Mouse (Mus musculus) testis, adult 2 months (tissue): ENCODE measurements around the gene Spata2. TPM values are rescaled to one million over a fixed set of nuclear protein-coding genes. Genes with fewer than 3 reads are reported as not detected.
A peak's percentile ranks its signal among the peaks of the same experiment; 100 is the strongest.

ENCODE experiments used
- H3K27ac ChIP-seq: fragments of 200-500 bp; 2 replicates; pipeline ENCODE4 v1.5.1; 2012; ENCODE audit warnings: low read depth, low read length; ENCODE audit not compliant: control insufficient read depth, insufficient read depth
- H3K27me3 ChIP-seq: fragments of 200-500 bp; 2 replicates; pipeline ENCODE4 v1.6.1; 2012; ENCODE audit warnings: mild to moderate bottlenecking, low read length, moderate library complexity; ENCODE audit not compliant: control insufficient read depth, insufficient read depth
- H3K36me3 ChIP-seq: fragments of 200-500 bp; 2 replicates; pipeline ENCODE4 v1.6.1; 2012; ENCODE audit warnings: mild to moderate bottlenecking, low read length; ENCODE audit not compliant: control insufficient read depth, insufficient read depth
- H3K4me1 ChIP-seq: fragments of 200-500 bp; 2 replicates; pipeline ENCODE4 v1.6.1; 2012; ENCODE audit warnings: low read length; ENCODE audit not compliant: control insufficient read depth, insufficient read depth
- H3K4me3 ChIP-seq: fragments of 200-500 bp; 2 replicates; pipeline ENCODE4 v1.5.1; 2012; ENCODE audit warnings: low read depth, mild to moderate bottlenecking, low read length, moderate library complexity, mixed read lengths; ENCODE audit not compliant: control insufficient read depth
- CTCF ChIP-seq: fragments of 200-500 bp; IDR thresholded peaks from 2 replicates; pipeline ENCODE4 v1.5.1; 2012; ENCODE audit warnings: low read depth, mild to moderate bottlenecking, inconsistent platforms, low read length, moderate library complexity; ENCODE audit not compliant: control insufficient read depth, insufficient read depth, insufficient replicate concordance
- POLR2A ChIP-seq: fragments of 200-500 bp; IDR thresholded peaks from 2 replicates; pipeline ENCODE4 v1.6.1; 2012; ENCODE audit warnings: low read depth, mild to moderate bottlenecking, inconsistent platforms, low read length, moderate library complexity; ENCODE audit not compliant: control insufficient read depth
- polyA plus RNA-seq: library from polyadenylated mRNA; depleted of rRNA; stranded (reverse); fragments of >200 nt; gene quantifications from 2 replicates; pipeline ENCODE4 v1.2.3, GENCODE M21; 2012

Spata2 gene
- polyA plus RNA-seq, 1 experiment = 14.9 TPM

DNA sequence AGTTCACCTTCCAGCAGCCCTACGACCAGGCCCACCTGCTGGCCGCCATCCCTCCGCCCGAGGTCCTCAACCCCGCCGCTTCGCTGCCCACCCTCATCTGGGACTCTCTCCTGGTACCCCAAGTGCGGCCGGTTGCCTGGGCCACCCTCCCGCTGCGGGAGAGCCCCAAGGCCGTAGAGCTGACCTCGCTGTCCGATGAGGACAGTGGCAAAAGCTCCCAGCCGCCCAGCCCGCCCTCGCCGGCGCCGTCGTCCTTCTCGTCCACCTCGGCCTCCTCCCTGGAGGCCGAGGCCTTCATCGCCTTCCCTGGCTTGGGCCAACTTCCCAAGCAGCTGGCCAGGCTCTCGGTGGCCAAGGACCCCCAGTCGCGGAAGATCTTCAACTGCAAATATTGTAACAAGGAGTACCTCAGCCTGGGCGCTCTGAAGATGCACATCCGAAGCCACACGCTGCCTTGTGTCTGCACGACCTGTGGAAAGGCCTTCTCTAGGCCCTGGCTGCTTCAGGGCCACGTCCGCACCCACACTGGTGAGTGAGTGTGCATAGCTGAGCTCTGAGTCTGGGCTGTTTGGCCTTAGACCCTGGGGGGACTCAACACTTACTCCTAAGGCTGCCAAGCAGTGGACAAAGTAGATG is 46.1 kb upstream of the Spata2 start:
- no peaks in the 10 kb centered on the region for H3K27me3 ChIP-seq
- TF ChIP-seq CTCF (no peak), POLR2A (no peak)
- no peaks in the 10 kb centered on the region; the same call in none of the 2 replicates for H3K36me3 ChIP-seq
- peaks cover 27% of the 10 kb centered on the region for H3K4me1 ChIP-seq
- H3K4me3 ChIP-seq = peak overlapping the region; percentile 82
- H3K27ac ChIP-seq = peak overlapping the region; percentile 7; the same call in 1 of the 2 replicates

DNA sequence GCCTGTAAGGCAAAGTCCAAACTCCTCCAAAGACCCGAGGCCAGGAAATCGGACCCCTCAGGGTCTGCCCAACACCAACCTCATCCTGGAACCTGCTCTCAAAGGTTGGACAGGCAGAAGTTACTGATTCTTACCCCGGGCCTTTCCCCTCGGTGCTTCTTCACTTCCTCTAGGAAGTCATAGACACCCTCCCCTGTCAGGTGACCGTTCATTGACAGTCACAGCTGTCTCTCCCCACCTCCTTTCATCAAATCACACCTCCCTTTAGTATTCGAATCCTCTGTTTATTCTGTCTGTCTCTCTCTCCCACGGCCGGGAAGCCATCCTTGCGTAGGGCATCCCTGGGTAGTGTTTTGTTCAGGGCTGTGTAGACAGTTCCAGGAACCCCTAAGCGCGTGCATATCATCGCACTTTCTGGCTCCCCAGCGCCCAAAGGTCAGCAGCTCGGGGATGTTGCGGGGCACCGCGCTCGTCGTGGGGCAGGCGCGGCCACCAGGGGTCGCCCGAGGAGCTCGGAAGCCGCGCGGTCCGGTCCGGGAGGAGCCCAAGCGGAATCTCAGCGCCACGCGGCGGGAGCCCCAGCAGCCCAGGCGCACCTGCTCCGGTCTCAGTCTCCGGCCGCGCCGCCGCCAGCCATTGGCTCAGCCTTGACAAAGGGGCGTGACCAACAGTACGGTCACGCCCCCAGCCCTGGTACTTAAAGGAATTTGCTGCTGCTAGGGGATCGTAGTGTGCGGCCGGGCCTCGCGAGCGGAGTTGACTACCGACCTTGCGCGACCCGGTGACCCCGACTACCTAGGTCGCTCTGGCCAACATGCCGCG is 45.0 kb upstream of the Spata2 start, which contains the start of gene Snai1:
Snai1 (plus strand) TSS at position 720 of the 822 bp plus-strand sequence.
- H3K27me3 ChIP-seq = no peaks in the 10 kb centered on the region
- H3K4me3 ChIP-seq = peak within 1 kb of the TSS; percentile 82
- TF ChIP-seq POLR2A (peak; percentile 88), CTCF (peak; percentile 69)
- peak within 1 kb of the TSS; percentile 7; the same call in 1 of the 2 replicates for H3K27ac ChIP-seq
- H3K4me1 ChIP-seq = peaks cover 27% of the 10 kb centered on the region
- H3K36me3 ChIP-seq = no peaks in the 10 kb centered on the region; the same call in none of the 2 replicates

DNA sequence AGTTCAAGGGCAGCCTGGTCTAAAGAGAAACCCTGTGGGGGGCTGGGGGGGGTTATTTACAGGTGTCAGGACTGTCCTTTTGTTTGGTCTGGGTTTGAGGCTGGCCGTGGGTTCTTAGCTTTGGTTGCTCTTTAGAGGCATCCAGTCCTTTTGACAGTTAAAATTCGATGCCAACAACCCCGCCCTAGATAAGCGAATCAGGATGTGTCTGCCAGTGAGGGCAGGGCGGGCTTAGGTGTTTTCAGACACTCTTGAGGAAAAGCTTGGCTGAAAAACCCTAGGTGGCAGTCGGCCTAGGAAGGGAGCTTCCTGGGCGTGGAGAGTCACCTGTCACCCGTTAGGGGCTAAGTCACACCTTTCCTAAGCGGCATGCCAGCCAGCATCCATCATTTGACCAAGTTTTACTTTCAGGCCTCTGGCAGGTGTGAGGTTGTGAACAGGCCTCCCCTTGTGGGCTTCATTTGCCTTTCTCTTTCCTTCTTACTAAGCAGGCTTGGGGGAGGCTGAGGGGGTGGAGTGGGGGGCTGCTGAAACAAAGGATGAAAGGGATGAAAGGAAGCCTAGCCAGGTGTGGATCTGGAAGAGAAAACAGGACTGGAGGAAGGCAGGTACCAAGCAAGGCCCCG is 43.7 kb upstream of the Spata2 start:
- no peak for TF ChIP-seq POLR2A
- no peak for TF ChIP-seq CTCF
- Histone ChIP-seq H3K27me3 (no peaks in the 10 kb centered on the region), H3K4me1 (peaks cover 26% of the 10 kb centered on the region), H3K27ac (no peak overlapping the region), H3K36me3 (no peaks in the 10 kb centered on the region; the same call in none of the 2 replicates), H3K4me3 (no peak overlapping the region)

GRCm38 (mm10) chr2:167533880-167534279 is 41.2 kb upstream of the Spata2 start:
- Histone ChIP-seq H3K4me1 (peaks cover 15% of the 10 kb centered on the region), H3K27me3 (no peaks in the 10 kb centered on the region), H3K4me3 (no peak overlapping the region), H3K27ac (no peak overlapping the region), H3K36me3 (no peaks in the 10 kb centered on the region)
- TF ChIP-seq POLR2A = no peak
- TF ChIP-seq CTCF = no peak

DNA sequence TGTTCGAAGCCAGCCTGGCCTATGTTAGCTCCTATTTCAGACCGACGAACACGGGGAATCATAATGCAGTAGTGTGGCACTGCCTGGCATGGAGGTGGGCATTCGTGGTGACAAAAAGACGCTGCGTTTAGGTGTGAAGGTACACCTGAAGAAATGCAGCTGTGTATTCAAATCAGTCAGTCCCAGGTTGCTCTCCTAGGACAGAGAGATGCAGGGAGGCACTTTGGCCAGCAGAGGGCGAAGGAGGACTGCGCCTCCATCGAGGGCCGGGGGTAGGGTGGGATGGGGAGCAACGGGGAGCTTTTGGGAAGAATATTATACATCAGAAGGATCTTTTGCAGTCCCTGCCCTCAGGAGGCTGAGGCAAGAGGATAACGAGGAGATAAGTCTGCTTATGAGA is 39.4 kb upstream of the Spata2 start:
- Histone ChIP-seq H3K4me1 (peaks cover 7% of the 10 kb centered on the region), H3K27me3 (no peaks in the 10 kb centered on the region), H3K36me3 (no peaks in the 10 kb centered on the region), H3K4me3 (no peak overlapping the region), H3K27ac (no peak overlapping the region)
- no peak for TF ChIP-seq POLR2A
- TF ChIP-seq CTCF = peak; percentile 84

DNA sequence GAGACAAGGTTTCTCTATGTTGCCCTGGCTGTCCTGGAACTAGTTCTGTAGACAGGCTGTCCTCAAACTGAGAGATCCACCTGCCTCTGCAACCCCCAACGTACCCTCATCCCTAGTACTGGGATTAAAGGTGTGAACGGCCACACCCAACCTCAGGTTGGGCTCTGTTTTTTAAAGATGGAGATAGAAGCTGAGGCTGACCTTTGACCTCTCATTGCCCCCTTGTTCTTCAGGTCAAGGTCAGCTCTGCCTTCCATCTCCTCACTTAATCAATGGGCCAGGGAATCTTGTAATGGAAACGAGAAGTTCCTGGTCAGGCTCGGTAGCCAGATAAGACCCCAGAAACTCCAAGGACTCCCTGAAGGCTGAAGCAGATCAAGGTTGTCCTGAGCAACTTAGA is 37.8 kb upstream of the Spata2 start:
- Histone ChIP-seq H3K4me3 (no peak overlapping the region), H3K27me3 (no peaks in the 10 kb centered on the region), H3K27ac (no peak overlapping the region), H3K36me3 (no peaks in the 10 kb centered on the region), H3K4me1 (no peaks in the 10 kb centered on the region; the same call in 1 of the 2 replicates)
- TF ChIP-seq POLR2A (no peak), CTCF (no peak)

- H3K36me3 ChIP-seq = no peaks in the 10 kb centered on the region
- H3K4me1 ChIP-seq = no peaks in the 10 kb centered on the region; the same call in 1 of the 2 replicates
- H3K27ac ChIP-seq = no peak overlapping the region
Measured at GRCm38 (mm10) chr2:167529935-167530513, 37.3 kb upstream of the Spata2 start.

More at GRCm38 (mm10) chr2:167529935-167530513, 37.3 kb upstream of the Spata2 start:
- Histone ChIP-seq H3K27me3 (no peaks in the 10 kb centered on the region), H3K4me3 (no peak overlapping the region)
- TF ChIP-seq POLR2A = no peak
- no peak for TF ChIP-seq CTCF
